Mouse (Mus musculus) midbrain, postnatal 0 days (tissue): ENCODE data around the gene Prmt8. TPM values are rescaled to one million over a fixed set of nuclear protein-coding genes. Genes with fewer than 3 reads are reported as not detected.
A peak's percentile ranks its signal among the peaks of the same experiment; 100 is the strongest.

Experiments used
- ATAC-seq: fragments of 200-750 bp; cut with Nextera tagmentation; 2 replicates; pipeline ENCODE4 v1.8.0; 2017; ENCODE audit warnings: moderate number of reproducible peaks, mild to moderate bottlenecking, moderate TSS enrichment, moderate library complexity; ENCODE audit not compliant: low FRiP score
- DNase-seq: peaks from one replicate; pipeline ENCODE4 v3.0.0-alpha.2; 2015; ENCODE audit warnings: low spot score
- H3K27ac ChIP-seq: fragments of 300-500 bp; sonication (generic); 2 replicates; pipeline ENCODE4 v1.5.1; 2014; ENCODE audit warnings: low read depth, mild to moderate bottlenecking, low read length, mixed read lengths
- H3K27me3 ChIP-seq: fragments of 300-500 bp; sonication (generic); 2 replicates; pipeline ENCODE4 v1.6.1; 2014; ENCODE audit warnings: low read length, control low read depth, mixed read lengths; ENCODE audit not compliant: insufficient read depth
- H3K36me3 ChIP-seq: fragments of 300-500 bp; sonication (generic); 2 replicates; pipeline ENCODE4 v1.6.1; 2014; ENCODE audit warnings: low read length, control low read depth, mixed read lengths; ENCODE audit not compliant: insufficient read depth
- H3K4me1 ChIP-seq: fragments of 300-500 bp; sonication (generic); 2 replicates; pipeline ENCODE4 v1.6.1; 2014; ENCODE audit warnings: mild to moderate bottlenecking, control low read depth, antibody characterized with exemption, low read length, mixed read lengths; ENCODE audit not compliant: insufficient read depth
- H3K4me2 ChIP-seq: fragments of 300-500 bp; sonication (generic); 2 replicates; pipeline ENCODE4 v1.6.1; 2014; ENCODE audit warnings: low read depth, mild to moderate bottlenecking, low read length, mixed read lengths; ENCODE audit not compliant: poor library complexity, severe bottlenecking
- H3K4me3 ChIP-seq: fragments of 300-500 bp; sonication (generic); 2 replicates; pipeline ENCODE4 v1.5.1; 2014; ENCODE audit warnings: low read depth, mild to moderate bottlenecking, low read length, moderate library complexity
- H3K9ac ChIP-seq: fragments of 300-500 bp; sonication (generic); replicated peaks from 2 replicates; pipeline ENCODE4 v1.6.1; 2014; ENCODE audit warnings: mild to moderate bottlenecking, low read length, moderate library complexity, mixed read lengths; ENCODE audit not compliant: poor library complexity, severe bottlenecking
- H3K9me3 ChIP-seq: fragments of 300-500 bp; sonication (generic); 2 replicates; pipeline ENCODE4 v1.6.1; 2016; ENCODE audit warnings: low read length, control low read depth
- CTCF ChIP-seq: IDR thresholded peaks from 2 replicates; pipeline ENCODE4 v1.5.1; 2016; ENCODE audit warnings: antibody characterized with exemption, mild to moderate bottlenecking
- WGBS: fragments of 180-500 bp; shearing (Covaris S2); extraction: QIAGEN DNeasy Blood & Tissue Kit; methylation state at CpG from one replicate; pipeline ENCODE4 v1.1.7; 2014; 5-methylcytosine and 5-hydroxymethylcytosine counted together
- polyA plus RNA-seq: library from polyadenylated mRNA; unstranded; fragments of >200 nt; fragmentation: Nextera tagmentation; extraction: Ambion mirVana; gene quantifications from 2 replicates; pipeline ENCODE4 v1.2.1, GENCODE M21; 2015
- total RNA-seq: library from RNA; depleted of rRNA; stranded (reverse); fragments of >200 nt; gene quantifications from 2 replicates; pipeline ENCODE4 v1.2.3, GENCODE M21; 2014

Prmt8 gene
- total and polyA plus RNA-seq, 2 experiments from 2014 or later, result 29.3 to 30.7 TPM

DNA sequence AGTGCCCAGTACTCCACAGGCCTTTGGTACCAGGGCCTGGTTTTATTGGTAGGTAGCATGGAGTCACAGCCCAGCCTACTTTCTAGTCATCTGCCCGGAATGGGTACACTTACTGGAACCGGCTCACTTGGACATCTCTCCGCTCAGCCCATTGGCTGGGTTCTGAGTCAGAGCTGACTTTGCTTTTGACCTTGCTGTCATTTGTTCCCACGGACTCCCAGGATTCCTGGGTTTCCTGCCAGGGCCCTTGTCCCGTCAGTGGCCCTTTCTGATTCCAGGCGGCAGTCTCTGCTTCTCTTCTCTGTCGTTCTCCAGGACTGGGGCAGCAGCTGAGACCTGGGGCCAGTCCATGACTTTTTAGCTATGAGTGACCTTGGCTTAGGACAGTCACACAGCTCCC, 97.2 kb downstream of the Prmt8 start:
- no peak for DNase-seq
- Histone ChIP-seq H3K4me1 (no peaks in the 10 kb centered on the region; the same call in 1 of the 2 replicates), H3K9me3 (no peaks in the 10 kb centered on the region), H3K27ac (no peak overlapping the region), H3K4me3 (no peak overlapping the region), H3K27me3 (no peaks in the 10 kb centered on the region), H3K36me3 (no peaks in the 10 kb centered on the region), H3K4me2 (no peak overlapping the region), H3K9ac (no peak overlapping the region)
- ATAC-seq, result no peak
- WGBS, result 86% methylated on average over 7 of the region's 7 CpGs
- TF ChIP-seq CTCF, result no peak

DNA sequence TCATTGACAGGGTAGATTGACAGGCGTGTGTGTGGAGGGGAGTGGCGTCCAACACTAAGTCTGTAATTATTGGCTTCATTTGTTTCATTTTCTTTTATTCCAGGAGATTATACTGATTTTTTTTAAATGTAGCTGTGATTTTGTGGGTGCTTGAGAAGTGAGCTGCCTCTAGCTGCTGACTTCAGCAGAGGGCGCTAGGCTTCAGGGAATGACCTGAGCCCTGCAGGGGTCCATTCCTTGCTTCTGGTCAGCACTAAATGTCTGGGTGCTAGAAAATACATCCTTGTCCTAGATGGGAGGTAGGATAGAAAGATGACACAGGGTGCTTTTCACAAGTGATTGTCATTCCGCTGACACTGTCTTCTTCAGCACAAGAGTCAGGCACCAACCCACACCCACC, 99.2 kb downstream of the Prmt8 start:
- H3K27ac ChIP-seq, result no peak overlapping the region
- peak; percentile 51 for TF ChIP-seq CTCF
- no peaks in the 10 kb centered on the region for H3K9me3 ChIP-seq
- no peak overlapping the region for H3K9ac ChIP-seq
- H3K36me3 ChIP-seq, result no peaks in the 10 kb centered on the region
- no peaks in the 10 kb centered on the region; the same call in 1 of the 2 replicates for H3K4me1 ChIP-seq
- H3K4me3 ChIP-seq, result no peak overlapping the region
- H3K4me2 ChIP-seq, result no peak overlapping the region
- no peak for DNase-seq
- no peak for ATAC-seq
- H3K27me3 ChIP-seq, result no peaks in the 10 kb centered on the region
- WGBS, result 93% methylated on average over 4 of the region's 4 CpGs

DNA sequence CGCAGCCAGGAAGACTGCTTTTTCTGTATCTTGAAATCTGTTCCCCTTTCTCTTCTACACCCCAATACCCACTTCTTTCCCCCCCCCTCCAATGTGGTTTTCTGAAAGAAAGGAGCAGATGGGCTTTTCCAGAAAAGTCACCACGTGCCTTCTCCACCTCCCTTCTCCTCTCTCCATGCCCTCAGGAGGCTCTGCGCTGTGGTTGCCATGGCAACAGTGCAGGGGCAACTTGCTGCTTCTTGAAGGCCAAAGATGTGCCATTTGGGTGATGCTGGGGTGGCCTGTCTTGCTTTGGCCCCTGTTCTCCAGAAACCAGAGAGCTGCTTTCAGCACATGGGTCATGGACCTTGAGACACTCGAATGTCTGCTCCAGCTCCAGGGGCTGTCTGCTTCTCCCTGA, 100.0 kb downstream of the Prmt8 start:
- Histone ChIP-seq H3K9ac (no peak overlapping the region), H3K27ac (no peak overlapping the region), H3K4me2 (no peak overlapping the region), H3K36me3 (no peaks in the 10 kb centered on the region), H3K27me3 (no peaks in the 10 kb centered on the region), H3K4me1 (no peaks in the 10 kb centered on the region; the same call in 1 of the 2 replicates), H3K4me3 (no peak overlapping the region), H3K9me3 (no peaks in the 10 kb centered on the region)
- ATAC-seq (peak; percentile 59; the same call in 1 of the 2 replicates), DNase-seq (peak; percentile 74)
- WGBS, result 48% methylated on average over 4 of the region's 4 CpGs
- no peak for TF ChIP-seq CTCF

DNA sequence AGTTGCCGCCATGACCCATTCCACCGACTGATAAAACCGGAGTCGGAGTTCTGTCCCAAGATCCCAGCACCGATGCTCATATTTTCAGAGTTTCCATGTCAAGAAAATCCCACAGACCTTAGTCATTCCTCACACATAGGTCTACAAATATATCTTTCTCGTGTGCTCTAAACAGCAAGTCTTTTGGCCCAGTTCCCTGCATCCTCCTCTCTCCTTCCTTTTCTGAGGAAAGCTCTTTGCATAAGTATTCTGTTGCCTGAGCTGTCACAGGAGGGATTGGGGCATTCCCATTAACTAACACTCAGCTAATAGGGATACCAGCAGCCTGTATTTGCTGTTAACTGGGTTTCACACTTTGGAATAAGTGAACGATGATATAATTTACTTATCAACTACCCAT, 106.0 kb downstream of the Prmt8 start:
- DNase-seq (no peak), ATAC-seq (no peak)
- WGBS, result 87% methylated on average over 7 of the region's 7 CpGs
- no peaks in the 10 kb centered on the region for H3K9me3 ChIP-seq
- H3K9ac ChIP-seq, result no peak overlapping the region
- H3K36me3 ChIP-seq, result no peaks in the 10 kb centered on the region
- TF ChIP-seq CTCF, result no peak
- no peaks in the 10 kb centered on the region for H3K4me1 ChIP-seq
- no peak overlapping the region for H3K27ac ChIP-seq
- no peak overlapping the region for H3K4me3 ChIP-seq
- H3K4me2 ChIP-seq, result no peak overlapping the region
- no peaks in the 10 kb centered on the region for H3K27me3 ChIP-seq

DNA sequence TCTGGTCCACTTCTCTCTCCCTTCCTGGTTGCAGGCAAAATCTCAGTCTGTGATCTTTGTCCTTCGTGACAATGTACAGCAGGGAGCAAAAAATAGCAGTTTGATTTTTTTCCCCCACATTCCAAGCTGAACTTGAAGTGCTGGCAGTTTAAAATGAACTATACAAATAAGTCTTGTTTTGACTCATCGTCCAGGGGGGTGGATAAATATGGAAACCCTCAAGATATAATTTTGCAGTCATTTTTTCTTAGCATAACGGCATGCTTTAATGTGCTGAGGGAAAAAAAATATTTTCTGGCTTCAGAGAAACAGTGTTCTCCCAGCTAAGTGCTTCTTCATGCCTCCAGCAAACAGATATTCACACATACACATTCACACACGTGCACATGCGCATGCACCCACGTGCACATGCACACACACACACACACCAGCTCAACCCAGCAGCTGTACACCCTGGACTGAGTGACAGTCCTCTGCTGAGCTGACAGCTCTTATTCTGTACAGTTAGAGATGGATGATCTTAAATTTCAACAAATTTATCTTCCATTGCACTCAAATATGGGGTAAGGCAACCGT, 107.5 kb downstream of the Prmt8 start:
- Histone ChIP-seq H3K4me1 (no peaks in the 10 kb centered on the region), H3K9ac (no peak overlapping the region), H3K27me3 (no peaks in the 10 kb centered on the region), H3K27ac (no peak overlapping the region), H3K4me3 (no peak overlapping the region), H3K36me3 (no peaks in the 10 kb centered on the region), H3K4me2 (no peak overlapping the region), H3K9me3 (no peaks in the 10 kb centered on the region)
- TF ChIP-seq CTCF, result no peak
- DNase-seq, result no peak
- no peak for ATAC-seq
- WGBS, result 67% methylated on average over 7 of the region's 7 CpGs

DNA sequence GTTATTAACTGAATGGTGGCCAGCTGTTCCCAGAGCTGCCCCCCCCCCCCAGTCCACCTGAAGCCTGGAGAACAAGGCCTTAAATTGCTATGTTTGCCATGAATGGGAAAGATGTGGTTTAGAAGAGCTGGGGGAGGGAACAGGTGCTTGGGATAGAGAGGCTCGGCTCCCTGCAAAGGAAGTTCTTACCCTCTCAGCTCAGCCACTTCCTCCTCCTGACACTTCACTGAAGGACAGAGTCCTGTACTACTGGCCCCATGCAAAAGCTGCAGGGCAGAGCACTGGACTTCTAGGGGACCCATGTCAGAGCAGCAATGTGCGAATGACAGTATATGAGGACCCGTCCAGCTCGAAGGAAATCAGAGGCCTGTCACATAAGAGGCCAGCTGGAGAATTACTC, 109.3 kb downstream of the Prmt8 start:
- H3K4me1 ChIP-seq, result no peaks in the 10 kb centered on the region
- no peak for ATAC-seq
- H3K36me3 ChIP-seq, result no peaks in the 10 kb centered on the region
- H3K9me3 ChIP-seq, result no peaks in the 10 kb centered on the region
- no peak for TF ChIP-seq CTCF
- 87% methylated on average over 4 of the region's 4 CpGs for WGBS
- no peak overlapping the region for H3K4me2 ChIP-seq
- no peaks in the 10 kb centered on the region for H3K27me3 ChIP-seq
- H3K27ac ChIP-seq, result no peak overlapping the region
- H3K4me3 ChIP-seq, result no peak overlapping the region
- DNase-seq, result no peak
- no peak overlapping the region for H3K9ac ChIP-seq
